Mouse (Mus musculus): ENCODE results near the gene Gjb3. TPM values are rescaled to one million over a fixed set of nuclear protein-coding genes. Genes with fewer than 3 reads are reported as not detected.

Gene Gjb3
- total RNA-seq, 1 experiment from 2014 or later = not detected

- DNase-seq = no peak
Measured at GRCm38 (mm10) chr4:127279241-127279640, 51.4 kb downstream of the Gjb3 start.

DNA sequence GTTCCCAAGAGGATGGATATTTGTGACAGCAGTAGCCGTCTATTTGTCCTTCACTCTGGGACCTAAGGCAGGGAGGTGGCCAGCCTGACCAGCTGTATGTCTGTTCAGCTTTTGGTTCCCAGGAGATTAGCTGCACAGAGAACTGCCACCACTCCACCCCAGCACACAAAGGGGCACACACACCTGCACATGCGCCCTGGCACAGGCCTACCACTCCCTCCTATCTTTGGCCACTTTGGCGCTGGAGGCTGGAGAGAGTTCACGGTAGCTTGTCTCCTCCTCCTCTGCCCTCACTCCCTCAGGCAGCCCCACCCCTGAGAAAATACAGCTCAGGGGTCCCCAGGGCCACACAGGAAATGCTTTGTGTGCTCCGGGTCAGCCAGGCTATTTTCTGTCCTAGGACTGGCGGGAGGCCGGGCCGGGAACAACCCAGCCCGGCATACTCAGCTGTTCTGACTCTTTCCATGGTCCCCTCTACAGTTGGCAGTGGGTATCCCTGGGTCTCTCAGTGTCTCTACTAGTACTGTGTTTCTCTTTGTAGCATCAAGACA, 52.1 kb downstream of the Gjb3 start:
- DNase-seq = peak; percentile 13

Other genes starting within 250 kb of the Gjb3 start
- gene Tmem35b, start 207.2 kb downstream of the Gjb3 start, total RNA-seq (2021) = 26.2 and 30.3 TPM in 2 replicates
- 4.5 and 6.0 TPM in 2 replicates for gene Dlgap3, start 161.6 kb downstream of the Gjb3 start, total RNA-seq (2021)
- 48.8 and 55.9 TPM in 2 replicates for gene Smim12, start 87.1 kb downstream of the Gjb3 start, total RNA-seq (2021)
- gene Gja4, start 16.8 kb downstream of the Gjb3 start, total RNA-seq (2021) = 2.2 and 3.0 TPM in 2 replicates
- not detected in 2 replicates for gene Gjb4, start 23.2 kb upstream of the Gjb3 start, total RNA-seq (2021)
- not detected in 2 replicates for gene Gjb5, start 27.3 kb upstream of the Gjb3 start, total RNA-seq (2021)